Mouse (Mus musculus) liver, embryonic 12.5 days (tissue): ENCODE measurements around the gene Ldb2. TPM values are rescaled to one million over a fixed set of nuclear protein-coding genes. Genes with fewer than 3 reads are reported as not detected.

Experiments
- ATAC-seq: fragments of 200-750 bp; cut with Nextera tagmentation; 2 replicates; pipeline ENCODE4 v1.8.0; 2017; ENCODE audit warnings: moderate number of reproducible peaks, mild to moderate bottlenecking, moderate library complexity
- H3K27ac ChIP-seq: fragments of 300-500 bp; sonication (generic); 2 replicates; pipeline ENCODE4 v1.5.1; 2016; ENCODE audit warnings: mild to moderate bottlenecking
- H3K27me3 ChIP-seq: fragments of 300-500 bp; sonication (generic); replicated peaks from 2 replicates; pipeline ENCODE4 v1.6.1; 2016; ENCODE audit warnings: mild to moderate bottlenecking, moderate library complexity
- H3K36me3 ChIP-seq: fragments of 300-500 bp; sonication (generic); 2 replicates; pipeline ENCODE4 v1.6.1; 2016; ENCODE audit warnings: mild to moderate bottlenecking, moderate library complexity
- H3K4me1 ChIP-seq: fragments of 300-500 bp; sonication (generic); 2 replicates; pipeline ENCODE4 v1.6.1; 2016
- H3K4me2 ChIP-seq: fragments of 300-500 bp; sonication (generic); 2 replicates; pipeline ENCODE4 v1.6.1; 2016; ENCODE audit warnings: mild to moderate bottlenecking, moderate library complexity
- H3K4me3 ChIP-seq: fragments of 300-500 bp; sonication (generic); 2 replicates; pipeline ENCODE4 v1.5.1; 2016; ENCODE audit warnings: mild to moderate bottlenecking, moderate library complexity
- H3K9ac ChIP-seq: fragments of 300-500 bp; sonication (generic); 2 replicates; pipeline ENCODE4 v1.6.1; 2016; ENCODE audit warnings: mild to moderate bottlenecking, moderate library complexity
- H3K9me3 ChIP-seq: fragments of 300-500 bp; sonication (generic); replicated peaks from 2 replicates; pipeline ENCODE4 v1.6.1; 2016; ENCODE audit warnings: mild to moderate bottlenecking, moderate library complexity
- WGBS: fragments of 180-500 bp; shearing (Covaris S2); methylation state at CpG from one replicate; pipeline ENCODE4 v1.1.7; 2016; ENCODE audit not compliant: insufficient replicate concordance; 5-methylcytosine and 5-hydroxymethylcytosine counted together
- polyA plus RNA-seq: library from polyadenylated mRNA; unstranded; fragments of >200 nt; fragmentation: Nextera tagmentation; extraction: Ambion mirVana; gene quantifications from 2 replicates; pipeline ENCODE4 v1.2.1, GENCODE M21; 2016

Ldb2 gene
- polyA plus RNA-seq, 1 experiment from 2014 or later, result 6.3 TPM

DNA sequence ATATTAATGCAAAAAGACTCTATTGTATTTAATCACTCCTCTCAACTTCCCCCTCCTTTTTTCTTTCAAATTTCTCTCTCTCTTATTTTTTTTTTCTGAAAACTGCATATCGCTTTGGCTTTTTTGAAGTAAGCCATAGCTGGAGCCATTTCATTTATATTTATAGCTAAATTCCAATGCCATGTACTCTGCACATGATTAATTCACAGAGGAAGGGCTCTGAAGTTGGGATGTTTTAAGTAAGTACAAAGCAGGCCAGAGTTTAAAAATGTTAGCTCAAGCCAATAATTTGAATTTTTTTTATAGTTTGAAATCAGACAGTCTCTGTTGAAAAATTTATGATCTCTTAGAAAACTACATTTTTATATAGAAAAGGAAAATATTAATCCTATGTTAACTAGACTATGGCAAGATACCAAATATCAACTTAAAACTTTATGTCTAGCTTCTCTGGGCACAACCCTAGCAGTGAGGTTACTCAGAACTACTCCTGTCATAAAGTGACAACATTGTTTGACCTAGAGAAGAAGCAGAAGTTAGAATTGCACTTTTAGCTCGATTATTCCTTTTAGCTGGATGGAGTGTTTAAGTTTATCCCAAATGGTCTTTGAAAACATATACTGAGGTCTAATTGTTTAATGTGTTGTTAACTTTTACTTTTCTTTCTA lies 222.7 kb downstream of the Ldb2 start:
- Histone ChIP-seq H3K36me3 (no peaks in the 10 kb centered on the region), H3K27ac (no peak overlapping the region), H3K27me3 (no peaks in the 10 kb centered on the region), H3K9ac (no peak overlapping the region), H3K9me3 (no peaks in the 10 kb centered on the region), H3K4me1 (no peaks in the 10 kb centered on the region), H3K4me3 (no peak overlapping the region), H3K4me2 (no peak overlapping the region)
- no peak for ATAC-seq
- 48% methylated on average over 2 of the region's 2 CpGs for WGBS

DNA sequence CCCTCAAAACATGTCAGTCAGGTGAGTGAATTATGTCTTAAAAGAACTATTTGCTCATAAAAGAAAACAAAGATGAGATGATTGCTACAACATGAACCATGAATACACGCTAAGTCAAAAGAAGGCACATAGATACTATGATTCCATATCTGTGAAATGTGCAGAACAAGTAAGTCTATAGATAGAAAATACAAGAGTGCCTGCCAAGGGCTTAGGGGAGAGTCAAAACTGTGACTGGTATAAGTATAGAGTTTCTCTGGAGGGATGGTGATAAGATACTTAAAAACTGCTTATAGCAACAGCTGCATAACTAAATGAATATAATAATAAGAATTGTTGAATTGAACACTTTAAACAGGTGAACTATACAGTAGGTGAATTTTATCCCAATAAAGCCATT lies 224.8 kb downstream of the Ldb2 start:
- no peaks in the 10 kb centered on the region for H3K4me1 ChIP-seq
- H3K9ac ChIP-seq, result no peak overlapping the region
- no peaks in the 10 kb centered on the region for H3K36me3 ChIP-seq
- no peaks in the 10 kb centered on the region for H3K9me3 ChIP-seq
- no peak overlapping the region for H3K27ac ChIP-seq
- H3K4me3 ChIP-seq, result no peak overlapping the region
- 71% methylated on average over 1 of the region's 1 CpGs for WGBS
- no peaks in the 10 kb centered on the region for H3K27me3 ChIP-seq
- no peak for ATAC-seq
- H3K4me2 ChIP-seq, result no peak overlapping the region

DNA sequence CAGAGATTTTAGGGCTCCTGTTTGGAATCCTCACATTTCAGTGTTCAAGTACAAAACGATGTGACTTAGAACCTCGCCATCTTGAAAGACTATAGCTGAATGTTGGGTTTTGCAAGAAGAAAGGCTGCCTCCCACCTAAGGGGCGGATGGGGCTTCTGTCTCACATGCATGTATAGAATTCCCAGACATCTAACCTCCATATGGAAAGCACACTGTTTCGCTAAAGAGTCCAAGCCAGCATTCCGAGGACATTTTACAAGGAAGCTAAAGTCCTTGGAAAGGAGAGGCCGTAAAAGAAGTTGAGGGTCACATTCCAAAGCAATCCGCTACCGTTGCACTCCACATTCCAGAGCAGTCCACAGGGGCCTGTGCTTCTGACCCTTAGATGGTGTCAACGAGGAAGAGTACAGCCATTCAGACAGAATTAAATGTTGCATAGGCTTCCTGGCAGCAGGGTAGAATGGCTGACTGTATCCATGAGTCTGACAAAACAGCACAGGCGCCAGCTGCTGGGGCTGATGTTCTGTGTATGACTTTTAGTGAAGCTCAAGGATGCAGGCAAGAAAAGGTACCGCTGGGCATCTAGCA lies 245.6 kb downstream of the Ldb2 start:
- Histone ChIP-seq H3K4me3 (no peak overlapping the region), H3K9me3 (no peaks in the 10 kb centered on the region), H3K4me2 (no peak overlapping the region), H3K9ac (no peak overlapping the region), H3K4me1 (no peaks in the 10 kb centered on the region), H3K36me3 (no peaks in the 10 kb centered on the region), H3K27ac (no peak overlapping the region), H3K27me3 (no peaks in the 10 kb centered on the region)
- 70% methylated on average over 11 of the region's 11 CpGs for WGBS
- ATAC-seq, result no peak

DNA sequence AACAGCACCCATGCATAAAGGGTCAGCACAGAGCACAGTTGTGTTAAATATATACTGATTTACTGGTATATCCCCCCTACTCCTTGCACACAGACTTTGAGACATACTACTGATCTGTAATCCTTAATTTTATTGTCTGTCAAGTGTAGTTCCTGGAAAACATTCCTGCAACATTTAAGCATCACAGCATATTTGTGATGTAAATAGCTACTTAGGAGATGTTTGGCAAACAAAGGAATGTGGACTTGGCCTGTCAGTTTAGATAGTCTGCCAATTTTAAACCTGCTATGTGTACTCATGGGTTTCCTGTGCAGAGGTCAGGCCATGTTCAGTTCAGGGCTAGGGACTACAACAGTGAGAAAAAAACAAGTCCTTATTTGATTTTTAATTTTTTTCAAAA lies 246.3 kb downstream of the Ldb2 start:
- H3K4me1 ChIP-seq, result no peaks in the 10 kb centered on the region

DNA sequence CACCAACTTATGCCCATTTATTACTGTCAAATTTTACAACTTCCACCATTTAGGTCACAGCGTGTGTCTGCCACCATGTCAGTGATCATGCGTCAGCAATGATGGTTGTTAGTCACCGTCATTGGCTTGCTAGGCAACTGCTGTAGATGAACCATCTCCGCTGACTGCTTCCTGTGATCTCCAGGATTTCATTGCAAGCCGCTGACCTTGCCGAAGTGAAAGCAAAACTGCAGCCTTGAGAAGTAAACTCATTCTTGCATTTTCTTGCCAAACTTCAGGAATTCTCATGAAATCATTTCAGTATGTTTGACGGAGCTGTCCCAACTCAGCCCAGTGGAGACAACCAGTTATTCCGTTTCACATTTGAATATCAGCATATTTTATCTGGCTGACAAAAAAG lies 247.4 kb downstream of the Ldb2 start:
- 76% methylated on average over 8 of the region's 8 CpGs for WGBS
- Histone ChIP-seq H3K4me3 (no peak overlapping the region), H3K4me2 (no peak overlapping the region), H3K4me1 (no peaks in the 10 kb centered on the region), H3K27me3 (no peaks in the 10 kb centered on the region), H3K27ac (no peak overlapping the region), H3K36me3 (no peaks in the 10 kb centered on the region), H3K9ac (no peak overlapping the region), H3K9me3 (no peaks in the 10 kb centered on the region)
- ATAC-seq, result no peak

More for the DNA sequence above, 246.3 kb downstream of the Ldb2 start:
- H3K4me3 ChIP-seq, result no peak overlapping the region
- no peaks in the 10 kb centered on the region for H3K27me3 ChIP-seq
- no peak overlapping the region for H3K4me2 ChIP-seq
- no peak overlapping the region for H3K27ac ChIP-seq
- no peaks in the 10 kb centered on the region for H3K36me3 ChIP-seq
- H3K9ac ChIP-seq, result no peak overlapping the region
- H3K9me3 ChIP-seq, result no peaks in the 10 kb centered on the region
- ATAC-seq, result no peak

DNA sequence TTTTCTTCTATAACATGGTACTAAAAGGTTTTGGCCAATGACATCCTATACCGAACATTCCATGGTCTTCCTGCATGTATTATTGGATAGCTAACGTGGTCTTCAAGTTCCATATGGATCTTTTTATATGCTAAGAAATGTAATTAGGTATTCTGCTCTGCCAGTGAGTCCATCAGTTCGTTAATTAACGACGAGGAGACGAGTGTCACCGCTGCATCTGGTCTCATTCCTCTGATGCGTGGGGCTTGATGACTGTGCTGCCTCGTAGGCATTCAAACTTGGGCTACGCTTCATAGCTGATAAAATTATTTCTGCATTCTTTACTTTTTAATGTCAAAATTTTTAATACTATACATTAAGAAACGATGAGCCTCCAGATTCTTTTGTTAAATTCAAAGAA lies 251.0 kb downstream of the Ldb2 start:
- Histone ChIP-seq H3K9me3 (no peaks in the 10 kb centered on the region), H3K36me3 (no peaks in the 10 kb centered on the region), H3K4me1 (no peaks in the 10 kb centered on the region), H3K4me3 (no peak overlapping the region), H3K27ac (no peak overlapping the region), H3K4me2 (no peak overlapping the region), H3K27me3 (no peaks in the 10 kb centered on the region), H3K9ac (no peak overlapping the region)
- 72% methylated on average over 11 of the region's 11 CpGs for WGBS
- no peak for ATAC-seq

DNA sequence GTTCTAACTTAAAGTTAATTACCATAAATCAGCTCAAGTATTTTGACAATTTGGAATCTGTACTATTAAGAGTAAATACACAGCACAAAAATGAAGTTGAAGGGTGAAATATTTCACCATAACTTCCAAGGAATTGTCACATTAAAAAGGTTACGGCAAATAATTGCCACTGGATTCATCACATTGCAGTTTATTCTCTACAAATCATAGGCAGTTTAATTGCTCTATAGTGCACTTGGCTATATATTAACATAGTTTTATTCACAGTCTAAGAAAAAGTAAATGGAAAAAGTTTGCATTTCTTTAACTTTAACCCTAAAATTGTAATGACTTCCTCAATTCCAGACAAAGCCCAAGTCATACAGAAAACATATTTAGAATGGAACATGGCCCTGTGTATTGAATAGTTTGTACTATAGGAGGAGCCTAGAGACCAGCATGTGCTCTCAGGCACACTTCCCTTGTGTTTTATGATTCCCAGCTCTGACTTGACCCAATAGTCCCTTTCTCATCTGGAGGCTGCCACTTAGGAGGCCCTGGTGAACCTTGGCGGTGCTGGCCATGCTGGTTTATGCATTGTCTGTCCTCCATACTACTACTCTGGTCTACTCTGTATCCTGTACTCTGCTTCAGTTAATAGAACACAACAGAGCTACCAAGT lies 255.9 kb downstream of the Ldb2 start:
- Histone ChIP-seq H3K27ac (no peak overlapping the region), H3K4me1 (no peaks in the 10 kb centered on the region), H3K4me3 (no peak overlapping the region), H3K36me3 (no peaks in the 10 kb centered on the region), H3K27me3 (no peaks in the 10 kb centered on the region), H3K9me3 (no peaks in the 10 kb centered on the region), H3K4me2 (no peak overlapping the region), H3K9ac (no peak overlapping the region)
- ATAC-seq, result no peak
- WGBS, result 79% methylated on average over 2 of the region's 2 CpGs

DNA sequence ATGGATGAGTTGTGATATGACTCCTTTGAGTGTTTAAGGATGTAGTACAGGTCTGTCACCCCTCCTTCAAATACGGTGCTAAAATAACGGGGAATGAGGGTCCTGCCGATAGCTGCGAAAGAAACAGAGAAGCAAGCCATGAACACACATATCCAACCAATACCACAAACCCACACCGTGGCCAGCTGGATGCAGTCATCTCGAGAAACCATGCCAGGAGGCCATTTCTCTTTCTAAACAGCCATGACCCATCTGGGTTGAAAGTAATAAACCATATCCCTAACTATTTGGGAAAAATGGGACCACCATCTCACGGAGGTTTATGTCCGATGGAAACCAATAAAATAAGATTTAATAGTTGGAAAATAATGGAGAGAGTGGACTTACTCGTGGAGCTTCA lies 257.7 kb downstream of the Ldb2 start:
- H3K27me3 ChIP-seq, result no peaks in the 10 kb centered on the region
- H3K36me3 ChIP-seq, result no peaks in the 10 kb centered on the region
- no peak overlapping the region for H3K4me2 ChIP-seq
- 75% methylated on average over 9 of the region's 9 CpGs for WGBS
- H3K27ac ChIP-seq, result no peak overlapping the region
- H3K4me3 ChIP-seq, result no peak overlapping the region
- no peak for ATAC-seq
- H3K4me1 ChIP-seq, result no peaks in the 10 kb centered on the region
- H3K9ac ChIP-seq, result no peak overlapping the region
- H3K9me3 ChIP-seq, result no peaks in the 10 kb centered on the region

DNA sequence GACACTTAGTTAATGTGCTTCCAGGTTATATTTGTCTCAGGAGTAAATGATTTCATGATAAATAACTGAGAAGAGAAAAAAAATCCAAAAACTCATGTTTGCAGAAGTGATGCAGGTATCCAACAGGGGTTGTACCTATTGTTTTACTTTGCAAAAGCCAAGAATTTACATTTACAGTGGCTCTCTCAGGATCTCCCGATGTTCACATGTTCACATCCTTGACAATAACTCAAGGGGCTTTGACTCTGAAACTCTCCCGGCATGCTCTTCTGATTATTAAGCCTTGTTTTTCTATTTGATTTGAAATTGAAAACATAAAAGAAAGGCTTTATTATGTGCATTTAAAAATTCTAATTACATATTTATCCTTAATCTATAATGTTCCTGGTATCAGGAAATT lies 260.8 kb downstream of the Ldb2 start:
- 79% methylated on average over 2 of the region's 2 CpGs for WGBS
- no peak overlapping the region for H3K27ac ChIP-seq
- H3K4me3 ChIP-seq, result no peak overlapping the region
- no peak overlapping the region for H3K4me2 ChIP-seq
- no peaks in the 10 kb centered on the region for H3K27me3 ChIP-seq
- ATAC-seq, result no peak
- no peaks in the 10 kb centered on the region for H3K36me3 ChIP-seq
- H3K9ac ChIP-seq, result no peak overlapping the region
- no peaks in the 10 kb centered on the region for H3K4me1 ChIP-seq
- no peaks in the 10 kb centered on the region for H3K9me3 ChIP-seq

DNA sequence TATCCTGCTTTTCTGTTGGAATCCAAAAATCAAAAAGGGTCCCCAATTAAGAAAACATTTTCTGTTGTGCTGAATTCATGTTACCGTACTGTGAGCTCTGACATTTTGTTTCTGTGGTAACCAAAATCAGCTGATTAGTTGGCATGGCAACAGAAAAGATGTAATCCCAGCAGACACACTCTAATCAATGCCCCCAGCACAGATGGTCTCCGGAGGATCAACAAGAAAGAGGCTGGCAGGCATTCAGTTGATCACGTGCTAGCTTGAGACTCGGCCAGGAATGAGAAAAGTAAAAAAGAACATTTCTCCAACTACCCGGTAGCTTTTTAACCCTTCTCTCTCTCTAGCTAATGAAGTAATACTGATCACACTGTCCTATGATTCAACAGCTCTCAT lies 261.5 kb downstream of the Ldb2 start:
- H3K36me3 ChIP-seq, result no peaks in the 10 kb centered on the region
- no peaks in the 10 kb centered on the region for H3K9me3 ChIP-seq
- H3K4me2 ChIP-seq, result no peak overlapping the region
- H3K9ac ChIP-seq, result no peak overlapping the region
- WGBS, result 58% methylated on average over 5 of the region's 5 CpGs
- H3K27me3 ChIP-seq, result no peaks in the 10 kb centered on the region
- no peak for ATAC-seq
- no peak overlapping the region for H3K27ac ChIP-seq
- H3K4me1 ChIP-seq, result no peaks in the 10 kb centered on the region
- H3K4me3 ChIP-seq, result no peak overlapping the region

DNA sequence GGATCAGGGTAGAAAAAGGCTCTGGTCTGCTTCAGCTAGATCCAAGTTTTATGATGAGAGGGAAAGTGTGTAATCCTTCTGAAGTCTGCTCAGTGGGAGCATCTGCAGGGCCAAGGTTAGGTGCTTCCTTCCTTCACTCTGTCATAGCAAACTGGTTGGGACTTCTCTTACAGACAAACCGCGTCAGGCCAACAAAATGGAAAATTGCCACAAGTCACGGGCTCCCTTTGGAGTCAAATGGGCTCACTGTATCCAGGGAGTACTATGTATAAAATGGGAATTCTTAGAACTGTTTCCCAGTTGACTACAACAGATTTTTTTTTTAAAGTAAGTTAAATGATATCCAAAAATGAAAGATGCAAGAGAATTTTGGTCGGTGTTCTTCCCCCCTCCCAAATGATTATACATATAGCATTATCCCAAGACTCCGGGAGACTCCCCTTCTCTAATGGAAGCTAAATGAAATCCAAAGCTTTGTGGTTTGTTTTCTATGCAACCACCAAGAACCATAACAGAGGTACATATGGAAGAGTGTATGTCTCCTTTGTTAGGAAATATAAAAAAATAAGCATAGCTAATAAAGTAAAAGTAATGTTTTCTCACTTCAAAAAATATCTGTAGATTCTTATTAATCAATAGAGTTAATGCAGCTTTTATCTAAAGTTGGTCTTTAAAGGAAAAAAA lies 262.0 kb downstream of the Ldb2 start:
- Histone ChIP-seq H3K9me3 (no peaks in the 10 kb centered on the region), H3K36me3 (no peaks in the 10 kb centered on the region), H3K9ac (no peak overlapping the region), H3K27me3 (no peaks in the 10 kb centered on the region), H3K4me1 (no peaks in the 10 kb centered on the region), H3K4me3 (no peak overlapping the region), H3K27ac (no peak overlapping the region), H3K4me2 (no peak overlapping the region)
- ATAC-seq, result no peak
- WGBS, result 78% methylated on average over 5 of the region's 5 CpGs

DNA sequence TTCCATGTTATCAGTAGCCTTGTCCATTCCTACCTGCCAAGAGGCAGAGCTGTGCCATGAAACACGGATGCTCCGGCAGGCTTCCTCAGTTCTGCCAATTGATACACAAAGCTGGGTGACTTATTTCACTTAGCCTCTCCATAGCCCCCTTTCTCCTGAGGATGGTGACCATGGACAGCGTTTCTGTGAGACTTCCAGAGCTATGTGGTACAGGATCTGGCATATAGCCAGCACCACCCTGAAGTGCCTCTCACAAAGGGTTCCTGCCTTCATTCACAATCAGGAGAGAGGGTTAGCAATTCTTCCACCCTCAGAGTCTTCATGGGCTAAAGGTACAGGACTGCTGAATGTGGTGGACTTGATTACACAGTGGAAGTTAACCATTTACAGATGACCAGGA lies 270.0 kb downstream of the Ldb2 start:
- no peak for ATAC-seq
- WGBS, result 63% methylated on average over 3 of the region's 3 CpGs
- Histone ChIP-seq H3K9me3 (no peaks in the 10 kb centered on the region), H3K27me3 (no peaks in the 10 kb centered on the region), H3K4me1 (no peaks in the 10 kb centered on the region), H3K9ac (no peak overlapping the region), H3K4me2 (no peak overlapping the region), H3K27ac (no peak overlapping the region), H3K36me3 (no peaks in the 10 kb centered on the region), H3K4me3 (no peak overlapping the region)
